Mouse (Mus musculus) embryonic facial prominence, embryonic 14.5 days (tissue): ENCODE measurements around the gene Dvl1. TPM values are rescaled to one million over a fixed set of nuclear protein-coding genes. Genes with fewer than 3 reads are reported as not detected.
A peak's percentile ranks its signal among the peaks of the same experiment; 100 is the strongest.

Source experiments
- ATAC-seq: fragments of 200-750 bp; cut with Nextera tagmentation; 2 replicates; pipeline ENCODE4 v1.8.0; 2017; ENCODE audit warnings: low read depth, moderate number of reproducible peaks, moderate TSS enrichment
- DNase-seq: peaks from one replicate; pipeline ENCODE4 v3.0.0-alpha.2; 2015; ENCODE audit warnings: low spot score
- H3K27ac ChIP-seq: fragments of 300-500 bp; sonication (generic); replicated peaks from 2 replicates; pipeline ENCODE4 v1.5.1; 2014; ENCODE audit warnings: low read depth, mild to moderate bottlenecking, low read length, moderate library complexity
- H3K27me3 ChIP-seq: fragments of 300-500 bp; sonication (generic); replicated peaks from 2 replicates; pipeline ENCODE4 v1.6.1; 2014; ENCODE audit warnings: low read length; ENCODE audit not compliant: control insufficient read depth, insufficient read depth
- H3K36me3 ChIP-seq: fragments of 300-500 bp; sonication (generic); 2 replicates; pipeline ENCODE4 v1.6.1; 2014; ENCODE audit warnings: low read length, mixed read lengths; ENCODE audit not compliant: control insufficient read depth, insufficient read depth
- H3K4me1 ChIP-seq: fragments of 300-500 bp; sonication (generic); 2 replicates; pipeline ENCODE4 v1.6.1; 2014; ENCODE audit warnings: antibody characterized with exemption, low read length; ENCODE audit not compliant: control insufficient read depth, insufficient read depth
- H3K4me2 ChIP-seq: fragments of 300-500 bp; sonication (generic); 2 replicates; pipeline ENCODE4 v1.6.1; 2014; ENCODE audit warnings: low read depth, mild to moderate bottlenecking, low read length, moderate library complexity, mixed read lengths
- H3K4me3 ChIP-seq: fragments of 300-500 bp; sonication (generic); 2 replicates; pipeline ENCODE4 v1.5.1; 2014; ENCODE audit warnings: low read depth, mild to moderate bottlenecking, low read length
- H3K9ac ChIP-seq: fragments of 300-500 bp; sonication (generic); 2 replicates; pipeline ENCODE4 v1.6.1; 2014; ENCODE audit warnings: low read depth, mild to moderate bottlenecking, low read length, moderate library complexity, mixed read lengths
- H3K9me3 ChIP-seq: fragments of 300-500 bp; sonication (generic); 2 replicates; pipeline ENCODE4 v1.6.1; 2016; ENCODE audit warnings: low read length; ENCODE audit not compliant: control insufficient read depth
- WGBS: fragments of 180-500 bp; shearing (Covaris S2); extraction: QIAGEN DNeasy Blood & Tissue Kit; methylation state at CpG from one replicate; pipeline ENCODE4 v1.1.7; 2014; 5-methylcytosine and 5-hydroxymethylcytosine counted together
- polyA plus RNA-seq: library from polyadenylated mRNA; unstranded; fragments of >200 nt; fragmentation: Nextera tagmentation; extraction: Ambion mirVana; gene quantifications from 2 replicates; pipeline ENCODE4 v1.2.1, GENCODE M21; 2014

Dvl1 gene
- polyA plus RNA-seq, 1 experiment from 2014 or later, result 12.0 TPM

GRCm38 (mm10) chr4:155856071-155856470 is 8.9 kb downstream of the Dvl1 start:
- no peak overlapping the region for H3K9ac ChIP-seq
- 86% methylated on average over 11 of the region's 12 CpGs for WGBS
- ATAC-seq, result no peak
- no peaks in the 10 kb centered on the region for H3K9me3 ChIP-seq
- no peak overlapping the region for H3K4me2 ChIP-seq
- H3K27me3 ChIP-seq, result no peaks in the 10 kb centered on the region
- H3K27ac ChIP-seq, result no peak overlapping the region
- H3K4me1 ChIP-seq, result no peaks in the 10 kb centered on the region
- no peak overlapping the region for H3K4me3 ChIP-seq
- no peak for DNase-seq
- H3K36me3 ChIP-seq, result peaks cover 66% of the 10 kb centered on the region

- ATAC-seq, result no peak
- 92% methylated on average over 3 of the region's 3 CpGs for WGBS
- H3K36me3 ChIP-seq, result peaks cover 74% of the 10 kb centered on the region
These were observed 9.7 kb downstream of the Dvl1 start for GRCm38 (mm10) chr4:155856881-155857280.

GRCm38 (mm10) chr4:155859318-155859717 is 12.1 kb downstream of the Dvl1 start:
- 15% methylated on average over 11 of the region's 13 CpGs for WGBS
- peaks cover 68% of the 10 kb centered on the region for H3K36me3 ChIP-seq
- ATAC-seq, result peak; percentile 49; the same call in 1 of the 2 replicates

More at GRCm38 (mm10) chr4:155856881-155857280, 9.7 kb downstream of the Dvl1 start:
- Histone ChIP-seq H3K9ac (no peak overlapping the region), H3K4me2 (no peak overlapping the region), H3K4me1 (no peaks in the 10 kb centered on the region), H3K27me3 (no peaks in the 10 kb centered on the region), H3K27ac (no peak overlapping the region), H3K4me3 (no peak overlapping the region), H3K9me3 (no peaks in the 10 kb centered on the region)
- DNase-seq, result no peak

GRCm38 (mm10) chr4:155861787-155862186 is 14.6 kb downstream of the Dvl1 start:
- Histone ChIP-seq H3K9me3 (no peaks in the 10 kb centered on the region), H3K4me2 (no peak overlapping the region), H3K27ac (no peak overlapping the region), H3K4me1 (no peaks in the 10 kb centered on the region), H3K27me3 (no peaks in the 10 kb centered on the region), H3K9ac (no peak overlapping the region), H3K4me3 (no peak overlapping the region), H3K36me3 (peaks cover 60% of the 10 kb centered on the region; the same call in 1 of the 2 replicates)
- DNase-seq (no peak), ATAC-seq (no peak)
- 89% methylated on average over 7 of the region's 7 CpGs for WGBS

More at GRCm38 (mm10) chr4:155859318-155859717, 12.1 kb downstream of the Dvl1 start:
- Histone ChIP-seq H3K4me1 (no peaks in the 10 kb centered on the region), H3K4me2 (no peak overlapping the region), H3K27me3 (no peaks in the 10 kb centered on the region), H3K9me3 (no peaks in the 10 kb centered on the region), H3K4me3 (no peak overlapping the region), H3K9ac (no peak overlapping the region), H3K27ac (no peak overlapping the region)
- peak; percentile 78 for DNase-seq

- Histone ChIP-seq H3K27me3 (no peaks in the 10 kb centered on the region), H3K27ac (no peak within 1 kb of the TSS), H3K36me3 (peaks cover 50% of the 10 kb centered on the region; the same call in 1 of the 2 replicates), H3K4me1 (no peaks in the 10 kb centered on the region), H3K9me3 (no peaks in the 10 kb centered on the region), H3K4me3 (no peak within 1 kb of the TSS), H3K4me2 (no peak within 1 kb of the TSS), H3K9ac (no peak within 1 kb of the TSS)
- DNase-seq (no peak), ATAC-seq (no peak)
- WGBS, result 86% methylated on average over 5 of the region's 5 CpGs
These were observed 15.8 kb downstream of the Dvl1 start, which contains the start of gene Tas1r3 for GRCm38 (mm10) chr4:155863001-155863400. Gene Tas1r3, minus strand, starts transcription at chr4:155863362.

- Histone ChIP-seq H3K4me1 (peaks cover 12% of the 10 kb centered on the region), H3K27ac (no peak overlapping the region), H3K9me3 (no peaks in the 10 kb centered on the region), H3K36me3 (peaks cover 32% of the 10 kb centered on the region), H3K4me2 (peak overlapping the region; percentile 88), H3K9ac (peak overlapping the region; percentile 83), H3K4me3 (peak overlapping the region; percentile 68), H3K27me3 (no peaks in the 10 kb centered on the region)
- no peak for DNase-seq
- no peak; the same call in 1 of the 2 replicates for ATAC-seq
- 7% methylated on average over 20 of the region's 22 CpGs for WGBS
These were observed 21.6 kb downstream of the Dvl1 start for GRCm38 (mm10) chr4:155868614-155869298.

GRCm38 (mm10) chr4:155869317-155870033 is 22.3 kb downstream of the Dvl1 start, which contains the start of the genes Cptp and Ints11:
Gene Cptp, minus strand, starts transcription at chr4:155869440.
Gene Ints11, plus strand, starts transcription at chr4:155869546.
- Histone ChIP-seq H3K27me3 (no peaks in the 10 kb centered on the region), H3K4me2 (peak within 1 kb of the TSS; percentile 88), H3K4me3 (peak within 1 kb of the TSS; percentile 68), H3K9ac (peak within 1 kb of the TSS; percentile 83), H3K27ac (0 out of 2 replicates have a peak within 1 kb of the TSS, but pooled peaks have one; percentile 17), H3K36me3 (peaks cover 39% of the 10 kb centered on the region), H3K9me3 (no peaks in the 10 kb centered on the region), H3K4me1 (peaks cover 12% of the 10 kb centered on the region)
- WGBS, result under 1% methylated on average over 53 of the region's 63 CpGs
- peak; percentile 98 for ATAC-seq
- peak; percentile 97 for DNase-seq

GRCm38 (mm10) chr4:155871404-155871803 is 24.2 kb downstream of the Dvl1 start:
- Histone ChIP-seq H3K4me1 (peaks cover 12% of the 10 kb centered on the region), H3K9me3 (no peaks in the 10 kb centered on the region), H3K27ac (no peak overlapping the region), H3K9ac (no peak overlapping the region), H3K4me3 (no peak overlapping the region), H3K27me3 (no peaks in the 10 kb centered on the region), H3K36me3 (peaks cover 46% of the 10 kb centered on the region), H3K4me2 (no peak overlapping the region)
- 90% methylated on average over 7 of the region's 7 CpGs for WGBS
- ATAC-seq, result no peak
- no peak for DNase-seq
